Mouse (Mus musculus): ENCODE data around the gene Rapgef6. TPM values are rescaled to one million over a fixed set of nuclear protein-coding genes. Genes with fewer than 3 reads are reported as not detected.

Rapgef6 gene
- total RNA-seq (2017): 75.1 to 97.7 TPM (median 92.9 TPM) in 3 replicates

DNA sequence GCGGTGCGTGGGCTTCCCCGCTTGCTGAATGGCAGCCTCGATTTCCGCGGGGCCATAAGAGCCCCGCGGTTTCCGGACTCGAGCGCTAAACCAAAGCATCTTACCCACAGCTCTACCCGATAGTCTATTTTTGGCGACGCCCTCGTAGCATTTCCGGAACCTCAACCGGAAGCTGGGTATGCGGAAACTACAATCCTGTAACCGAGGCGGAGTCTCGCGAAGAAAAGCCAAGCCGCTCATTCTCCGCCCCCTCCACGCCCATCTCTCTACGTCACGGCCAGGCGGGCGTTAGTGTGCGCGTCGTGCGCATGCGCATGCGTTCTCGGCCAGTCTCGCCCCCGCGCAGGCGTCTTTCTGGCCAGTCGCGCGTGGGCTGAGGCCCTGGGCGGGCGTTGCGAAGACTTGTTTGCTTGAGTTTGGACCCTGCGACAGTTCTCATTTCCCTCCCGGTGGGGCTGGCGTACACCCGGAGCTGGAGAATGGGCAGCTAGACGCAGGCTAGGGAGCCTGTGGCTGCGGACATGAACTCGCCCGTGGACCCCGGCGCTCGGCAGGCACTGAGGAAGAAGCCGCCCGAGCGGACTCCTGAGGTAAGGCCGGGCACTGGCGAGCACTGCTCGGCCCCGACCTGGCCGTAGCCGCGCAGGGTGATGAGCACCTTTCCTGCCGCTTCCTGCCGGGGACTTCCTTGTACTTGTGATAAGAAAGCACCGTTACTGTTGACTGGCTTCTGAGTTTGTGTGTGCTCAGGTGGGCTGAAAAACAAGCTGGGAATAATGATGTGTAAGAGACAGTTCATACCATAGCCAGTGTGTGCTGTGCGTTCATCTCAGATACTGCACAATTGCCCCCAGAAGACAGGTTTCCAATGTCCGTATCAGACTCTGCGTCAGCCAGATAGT, at the start of gene Rapgef6:
Gene Rapgef6, plus strand, starts transcription at position 319 of the 902 bp plus-strand sequence.
- peak; percentile 97 for ATAC-seq (replicated peaks; ENCODE audit: insufficient number of reproducible peaks, low FRiP score, low TSS enrichment, poor library complexity, severe bottlenecking)

GRCm38 (mm10) chr11:54478414-54478813, 44.2 kb upstream of the Rapgef6 start:
- no peak for ATAC-seq (replicated peaks; ENCODE audit: insufficient number of reproducible peaks, low FRiP score, low TSS enrichment, poor library complexity, severe bottlenecking)

DNA sequence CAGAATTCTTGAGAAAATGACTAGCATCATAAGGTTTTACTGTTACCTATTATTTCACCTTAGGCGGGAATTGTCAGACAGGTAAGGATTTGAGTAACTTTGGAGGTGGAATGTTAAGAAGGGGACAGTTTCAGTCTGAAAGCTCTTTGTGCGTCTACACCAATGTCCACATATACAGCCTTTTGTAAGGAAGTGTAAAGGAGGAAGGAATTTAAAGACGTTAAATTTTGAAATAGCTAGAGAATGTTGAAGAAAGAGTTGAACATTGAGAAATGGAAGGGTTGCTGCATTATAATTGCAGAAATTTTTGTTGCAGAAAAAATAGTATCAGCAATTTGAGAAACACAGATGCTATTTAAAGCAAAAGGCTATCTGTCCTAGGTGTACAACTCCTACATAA, 36.6 kb upstream of the Rapgef6 start:
- no peak for ATAC-seq (replicated peaks; ENCODE audit: insufficient number of reproducible peaks, low FRiP score, low TSS enrichment, poor library complexity, severe bottlenecking)

- ATAC-seq (replicated peaks; ENCODE audit: insufficient number of reproducible peaks, low FRiP score, low TSS enrichment, poor library complexity, severe bottlenecking): peak; percentile 87
Observed at GRCm38 (mm10) chr11:54491946-54492558, 30.6 kb upstream of the Rapgef6 start.

DNA sequence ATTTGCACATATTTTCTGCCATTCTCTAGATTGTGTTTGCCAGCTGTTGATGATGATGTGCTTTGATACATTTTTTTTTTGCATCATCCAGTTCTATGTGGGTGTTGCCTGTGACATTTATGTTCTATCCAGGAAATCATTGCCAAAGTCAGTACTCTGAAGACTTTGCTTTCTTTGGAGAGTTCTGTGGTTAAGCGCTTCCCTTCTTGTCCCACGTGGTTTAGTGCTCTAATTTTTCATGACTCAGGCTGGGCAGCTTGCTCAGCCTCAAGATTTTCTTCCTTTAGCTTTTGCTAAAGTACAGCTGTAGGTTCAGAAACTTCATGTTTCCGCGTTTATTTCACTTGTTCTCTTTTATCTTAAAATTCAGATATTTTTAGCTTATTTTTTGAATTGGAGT, 30.1 kb upstream of the Rapgef6 start:
- peak; percentile 94 for ATAC-seq (replicated peaks; ENCODE audit: insufficient number of reproducible peaks, low FRiP score, low TSS enrichment, poor library complexity, severe bottlenecking)

GRCm38 (mm10) chr11:54499838-54500237, 22.8 kb upstream of the Rapgef6 start:
- ATAC-seq (replicated peaks; ENCODE audit: insufficient number of reproducible peaks, low FRiP score, low TSS enrichment, poor library complexity, severe bottlenecking): no peak

GRCm38 (mm10) chr11:54502546-54503245, 20.0 kb upstream of the Rapgef6 start:
- no peak for ATAC-seq (replicated peaks; ENCODE audit: insufficient number of reproducible peaks, low FRiP score, low TSS enrichment, poor library complexity, severe bottlenecking)

DNA sequence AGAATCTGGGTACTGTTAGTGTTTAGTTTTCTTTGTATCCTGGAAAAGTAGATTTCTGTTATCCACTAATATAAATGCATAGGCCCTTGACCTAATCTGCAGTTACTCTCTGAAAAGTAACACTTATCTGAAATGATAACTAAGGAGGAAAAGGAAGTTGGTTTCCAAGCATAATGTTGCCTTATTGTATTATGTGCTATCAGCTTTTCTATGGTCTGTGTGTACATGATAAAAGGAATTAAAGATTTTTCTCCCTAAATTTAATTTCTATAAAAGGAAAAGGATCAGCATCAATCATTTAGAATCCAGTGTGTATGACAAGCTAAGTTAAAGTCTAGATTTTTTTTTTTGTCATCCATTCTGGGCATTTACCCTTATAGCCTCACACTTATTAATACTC, 9.1 kb upstream of the Rapgef6 start:
- ATAC-seq (replicated peaks; ENCODE audit: insufficient number of reproducible peaks, low FRiP score, low TSS enrichment, poor library complexity, severe bottlenecking): no peak

GRCm38 (mm10) chr11:54521927-54522528, 619 bp upstream of the Rapgef6 start:
- no peak for ATAC-seq (replicated peaks; ENCODE audit: insufficient number of reproducible peaks, low FRiP score, low TSS enrichment, poor library complexity, severe bottlenecking)

- ATAC-seq (replicated peaks; ENCODE audit: insufficient number of reproducible peaks, low FRiP score, low TSS enrichment, poor library complexity, severe bottlenecking): no peak
Observed at GRCm38 (mm10) chr11:54523431-54524001, 869 bp downstream of the Rapgef6 start.

- ATAC-seq (replicated peaks; ENCODE audit: insufficient number of reproducible peaks, low FRiP score, low TSS enrichment, poor library complexity, severe bottlenecking): no peak
Observed at GRCm38 (mm10) chr11:54528002-54528401, 5.4 kb downstream of the Rapgef6 start.

GRCm38 (mm10) chr11:54530391-54530790, 7.7 kb downstream of the Rapgef6 start:
- no peak for ATAC-seq (replicated peaks; ENCODE audit: insufficient number of reproducible peaks, low FRiP score, low TSS enrichment, poor library complexity, severe bottlenecking)

- no peak for ATAC-seq (replicated peaks; ENCODE audit: insufficient number of reproducible peaks, low FRiP score, low TSS enrichment, poor library complexity, severe bottlenecking)
Observed at GRCm38 (mm10) chr11:54530916-54531315, 8.3 kb downstream of the Rapgef6 start.

- ATAC-seq (replicated peaks; ENCODE audit: insufficient number of reproducible peaks, low FRiP score, low TSS enrichment, poor library complexity, severe bottlenecking): peak; percentile 84
Observed at GRCm38 (mm10) chr11:54533834-54534233, 11.2 kb downstream of the Rapgef6 start.

GRCm38 (mm10) chr11:54534871-54535270, 12.2 kb downstream of the Rapgef6 start:
- ATAC-seq (replicated peaks; ENCODE audit: insufficient number of reproducible peaks, low FRiP score, low TSS enrichment, poor library complexity, severe bottlenecking): peak; percentile 81

DNA sequence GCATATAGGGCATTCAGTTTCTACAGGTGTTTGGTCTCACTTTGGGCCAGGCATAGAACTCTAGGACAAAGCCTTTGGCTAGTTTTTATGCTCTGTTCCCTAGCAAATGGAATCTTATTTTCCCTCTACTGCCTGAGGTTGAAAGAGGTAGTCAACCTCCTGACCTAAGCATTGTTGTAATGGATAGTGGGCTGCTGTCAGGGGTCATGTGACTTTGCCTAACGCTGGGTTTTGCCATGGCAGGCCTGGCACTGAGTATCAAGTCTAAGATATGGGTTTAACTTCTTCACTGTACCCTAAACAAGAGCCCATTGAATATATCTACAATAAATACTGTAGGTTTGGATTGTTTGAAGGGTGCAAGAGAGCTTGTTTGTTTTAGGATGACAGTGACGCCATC, 16.4 kb downstream of the Rapgef6 start:
- ATAC-seq (replicated peaks; ENCODE audit: insufficient number of reproducible peaks, low FRiP score, low TSS enrichment, poor library complexity, severe bottlenecking): no peak

DNA sequence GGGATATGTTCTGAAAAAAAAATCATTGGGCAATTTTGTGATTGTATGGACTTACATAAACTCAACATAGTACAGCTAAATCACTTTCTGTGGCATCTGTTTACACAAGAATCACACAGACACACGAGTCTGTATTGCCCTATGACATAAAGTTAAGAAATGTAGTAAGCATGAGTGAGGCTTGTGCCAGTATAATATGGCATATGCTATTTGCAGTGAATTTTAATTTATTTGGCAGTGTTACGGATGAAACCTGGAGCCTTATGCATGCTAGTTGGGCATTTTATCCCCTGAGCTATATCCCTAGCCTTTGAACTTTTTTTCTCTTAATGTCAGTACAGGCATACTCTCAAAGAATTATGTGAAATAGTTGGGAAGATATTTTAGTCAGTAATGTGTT, 16.8 kb downstream of the Rapgef6 start:
- ATAC-seq (replicated peaks; ENCODE audit: insufficient number of reproducible peaks, low FRiP score, low TSS enrichment, poor library complexity, severe bottlenecking): no peak

GRCm38 (mm10) chr11:54540328-54540727, 17.7 kb downstream of the Rapgef6 start:
- ATAC-seq (replicated peaks; ENCODE audit: insufficient number of reproducible peaks, low FRiP score, low TSS enrichment, poor library complexity, severe bottlenecking): no peak

GRCm38 (mm10) chr11:54542414-54542813, 19.8 kb downstream of the Rapgef6 start:
- no peak for ATAC-seq (replicated peaks; ENCODE audit: insufficient number of reproducible peaks, low FRiP score, low TSS enrichment, poor library complexity, severe bottlenecking)

All from monocyte, adult 5-6 weeks (primary cell).